Mouse (Mus musculus): ENCODE data around the gene Foxj3.

Gene Foxj3

DNA sequence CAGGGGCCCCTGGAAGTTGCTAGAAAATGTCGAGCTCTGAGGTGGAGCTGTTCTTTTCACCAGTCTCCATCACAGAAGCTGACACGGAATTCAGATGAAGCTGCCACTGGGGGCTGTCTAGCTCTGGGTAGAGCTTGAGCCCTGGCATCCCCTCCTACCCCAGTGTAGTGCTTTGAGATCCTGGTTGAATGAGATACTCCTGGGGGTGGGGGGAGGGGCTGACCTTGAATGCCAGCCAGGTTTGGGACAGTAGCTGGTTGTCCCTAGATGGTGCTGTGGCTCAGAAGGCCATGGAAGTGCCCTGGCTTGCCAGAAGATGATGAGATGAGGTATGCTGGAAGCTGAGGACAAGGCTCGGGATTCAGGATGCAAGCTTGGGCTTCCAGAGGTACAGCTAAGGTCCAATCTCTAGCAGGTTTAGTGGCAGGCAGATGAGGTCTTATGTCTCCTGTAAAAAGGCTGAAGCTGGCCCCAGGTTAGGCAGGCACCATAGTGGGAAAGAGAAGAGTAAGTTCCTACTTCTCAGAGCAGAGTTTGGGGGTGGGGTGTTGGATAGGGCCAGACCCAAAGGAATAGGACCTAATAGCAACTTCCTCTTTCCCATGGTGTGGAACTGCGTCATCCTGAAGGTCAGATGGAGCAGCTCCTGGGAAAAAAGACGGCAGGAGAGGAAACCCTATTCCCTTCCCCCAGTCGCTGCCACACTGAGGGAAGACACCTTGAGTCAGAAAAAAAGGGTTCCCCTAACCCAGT lies 98.3 kb downstream of the Foxj3 start:
- no peak for ATAC-seq (ENCODE audit: insufficient number of reproducible peaks, low FRiP score, low TSS enrichment)

DNA sequence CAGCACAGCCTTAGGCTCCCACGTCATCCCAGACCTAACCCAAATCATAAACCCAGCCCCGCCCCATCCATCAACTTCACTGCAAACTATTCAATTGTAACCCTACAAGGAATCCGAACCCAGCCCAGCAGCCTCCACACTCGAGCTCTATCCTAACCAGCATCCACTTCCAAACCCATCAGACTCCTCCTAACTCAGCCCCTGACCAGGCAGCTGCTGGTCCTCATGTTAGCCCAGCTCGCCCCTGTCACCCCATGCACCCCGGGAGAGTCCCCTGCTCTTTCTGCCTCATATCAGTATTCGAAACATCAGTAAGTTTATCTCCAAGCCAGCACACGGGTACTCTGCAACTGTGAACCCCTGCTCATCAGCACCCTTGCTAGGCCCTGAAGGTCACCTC lies 98.9 kb downstream of the Foxj3 start:
- ATAC-seq (ENCODE audit: insufficient number of reproducible peaks, low FRiP score, low TSS enrichment), result no peak

DNA sequence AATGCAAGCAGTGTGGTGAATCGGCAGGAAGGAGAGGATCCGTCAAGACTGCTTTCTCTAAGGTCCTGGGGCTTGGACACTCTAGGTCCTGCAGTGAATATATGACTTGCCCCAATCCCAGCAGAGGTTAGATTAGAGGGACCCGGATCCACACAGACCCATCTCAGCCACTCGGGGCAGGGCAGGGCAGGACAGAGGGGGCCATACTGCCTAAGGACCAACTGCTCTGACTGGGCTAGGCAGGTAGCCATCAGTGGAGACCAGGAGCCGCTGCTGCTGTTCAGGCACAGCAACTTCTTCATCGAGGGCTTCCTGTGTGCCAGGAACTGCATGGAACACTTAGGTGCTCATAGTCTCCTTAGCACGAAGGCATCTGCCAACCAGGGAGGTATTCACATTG lies 99.9 kb downstream of the Foxj3 start:
- ATAC-seq (ENCODE audit: insufficient number of reproducible peaks, low FRiP score, low TSS enrichment), result no peak

- ATAC-seq (ENCODE audit: insufficient number of reproducible peaks, low FRiP score, low TSS enrichment), result no peak
These were observed 100.5 kb downstream of the Foxj3 start, which contains the start of gene Guca2a for GRCm38 (mm10) chr4:119637176-119637845. Guca2a (plus strand) TSS chr4:119637704.

DNA sequence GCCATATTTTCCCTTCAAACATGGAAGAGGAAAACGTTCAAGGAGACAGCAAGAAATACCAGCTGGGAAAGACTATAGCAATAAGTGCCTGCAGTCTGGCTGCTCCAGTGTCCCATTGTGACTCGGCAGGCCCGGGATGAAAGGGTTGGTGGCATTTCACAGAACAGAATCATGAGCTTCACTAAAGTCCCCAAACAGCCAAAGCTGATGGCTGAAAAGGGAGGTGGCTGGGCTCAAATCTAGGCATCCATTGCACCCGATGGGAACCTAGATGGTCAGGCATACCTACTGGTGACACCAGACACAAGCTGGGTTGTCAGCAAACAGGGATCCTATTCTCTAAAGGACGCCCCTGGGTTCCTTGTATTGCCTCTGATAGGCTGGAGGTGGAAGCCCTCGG lies 101.1 kb downstream of the Foxj3 start:
- ATAC-seq (ENCODE audit: insufficient number of reproducible peaks, low FRiP score, low TSS enrichment), result no peak

- ATAC-seq (ENCODE audit: insufficient number of reproducible peaks, low FRiP score, low TSS enrichment), result no peak
These were observed 101.9 kb downstream of the Foxj3 start for GRCm38 (mm10) chr4:119638656-119639055.

GRCm38 (mm10) chr4:119642666-119643065 lies 105.9 kb downstream of the Foxj3 start:
- no peak for ATAC-seq (ENCODE audit: insufficient number of reproducible peaks, low FRiP score, low TSS enrichment)

DNA sequence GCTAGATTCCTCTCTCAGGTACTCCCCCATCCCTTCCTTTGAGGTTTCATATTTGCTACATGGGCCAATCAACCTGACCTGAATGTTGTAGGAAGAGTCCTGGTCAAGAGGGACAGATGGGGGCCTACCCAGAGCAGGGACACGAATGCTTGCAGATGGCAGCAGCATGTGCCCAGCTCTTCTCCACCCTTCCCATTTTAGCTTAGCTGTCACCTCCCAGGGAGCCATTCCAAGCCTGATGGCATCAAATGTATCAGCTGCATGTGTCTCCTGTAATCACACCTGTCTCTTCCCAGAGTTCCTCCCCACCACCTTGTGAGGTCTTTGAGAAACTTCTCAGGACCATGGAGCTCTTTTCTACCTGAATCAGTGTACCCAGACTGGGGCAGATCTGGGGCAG lies 120.2 kb downstream of the Foxj3 start:
- ATAC-seq (ENCODE audit: insufficient number of reproducible peaks, low FRiP score, low TSS enrichment), result no peak

GRCm38 (mm10) chr4:119658246-119658645 lies 121.4 kb downstream of the Foxj3 start:
- no peak for ATAC-seq (ENCODE audit: insufficient number of reproducible peaks, low FRiP score, low TSS enrichment)

DNA sequence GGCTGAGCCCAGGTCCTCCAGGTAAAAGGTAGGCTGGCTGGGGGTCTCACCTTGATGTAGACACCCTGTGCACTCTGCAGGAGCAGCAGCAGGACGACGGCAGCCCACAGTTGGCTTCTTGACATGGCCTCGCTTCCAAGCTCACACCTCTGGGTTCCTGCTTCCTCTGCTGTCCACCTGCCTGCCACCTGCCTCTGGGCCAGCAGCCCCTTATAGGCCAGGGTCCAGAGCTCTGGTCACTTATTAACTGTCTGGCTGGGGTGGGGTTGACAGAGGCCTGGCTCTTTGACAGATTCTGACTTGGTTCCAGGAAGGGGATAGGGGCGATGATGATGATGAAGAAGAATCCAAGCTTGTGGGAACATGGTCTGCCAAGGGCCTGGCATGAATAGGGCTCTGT lies 121.9 kb downstream of the Foxj3 start, which contains the start of gene Guca2b:
Gene Guca2b (minus strand): TSS at position 224 of the 400 bp plus-strand sequence.
- ATAC-seq (ENCODE audit: insufficient number of reproducible peaks, low FRiP score, low TSS enrichment), result no peak

GRCm38 (mm10) chr4:119660007-119660406 lies 123.2 kb downstream of the Foxj3 start:
- ATAC-seq (ENCODE audit: insufficient number of reproducible peaks, low FRiP score, low TSS enrichment), result no peak

- no peak for ATAC-seq (ENCODE audit: insufficient number of reproducible peaks, low FRiP score, low TSS enrichment)
These were observed 125.3 kb downstream of the Foxj3 start for GRCm38 (mm10) chr4:119662151-119662550.

GRCm38 (mm10) chr4:119662976-119663375 lies 126.2 kb downstream of the Foxj3 start:
- no peak for ATAC-seq (ENCODE audit: insufficient number of reproducible peaks, low FRiP score, low TSS enrichment)

DNA sequence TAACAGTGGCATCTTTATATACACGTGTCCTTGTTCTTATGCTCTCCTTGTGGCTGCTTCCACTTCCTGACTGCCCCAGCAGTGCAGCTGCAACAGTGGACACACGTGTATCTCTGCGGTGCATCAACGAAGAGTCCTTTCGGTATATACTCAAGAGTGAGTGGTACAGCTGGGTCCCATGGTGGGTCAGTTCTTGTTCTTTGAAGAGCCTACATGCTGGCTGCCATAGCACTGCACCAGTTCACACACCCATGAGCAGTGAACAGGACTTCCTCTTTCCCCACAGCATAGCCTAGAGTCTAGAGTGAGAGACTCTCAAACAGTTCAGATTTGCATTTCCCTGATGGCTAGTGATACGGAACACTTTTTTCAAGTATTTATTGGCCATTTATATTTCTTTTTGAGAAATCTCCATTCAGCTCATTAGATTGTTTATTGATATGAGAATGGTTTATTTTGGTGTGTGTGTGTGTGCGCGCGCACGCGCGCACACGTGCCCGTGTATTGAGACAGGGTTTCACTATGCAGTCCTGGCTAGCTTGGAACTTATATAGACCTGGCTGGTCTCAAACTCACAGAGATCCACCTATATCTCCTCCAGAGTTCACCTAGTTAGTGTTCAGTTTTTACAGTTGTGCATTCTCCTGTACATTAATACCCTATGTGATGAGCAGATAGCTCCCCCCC lies 126.7 kb downstream of the Foxj3 start:
- no peak for ATAC-seq (ENCODE audit: insufficient number of reproducible peaks, low FRiP score, low TSS enrichment)

- ATAC-seq (ENCODE audit: insufficient number of reproducible peaks, low FRiP score, low TSS enrichment), result no peak
These were observed 128.4 kb downstream of the Foxj3 start for GRCm38 (mm10) chr4:119665166-119665565.

GRCm38 (mm10) chr4:119666116-119666515 lies 129.3 kb downstream of the Foxj3 start:
- no peak for ATAC-seq (ENCODE audit: insufficient number of reproducible peaks, low FRiP score, low TSS enrichment)

DNA sequence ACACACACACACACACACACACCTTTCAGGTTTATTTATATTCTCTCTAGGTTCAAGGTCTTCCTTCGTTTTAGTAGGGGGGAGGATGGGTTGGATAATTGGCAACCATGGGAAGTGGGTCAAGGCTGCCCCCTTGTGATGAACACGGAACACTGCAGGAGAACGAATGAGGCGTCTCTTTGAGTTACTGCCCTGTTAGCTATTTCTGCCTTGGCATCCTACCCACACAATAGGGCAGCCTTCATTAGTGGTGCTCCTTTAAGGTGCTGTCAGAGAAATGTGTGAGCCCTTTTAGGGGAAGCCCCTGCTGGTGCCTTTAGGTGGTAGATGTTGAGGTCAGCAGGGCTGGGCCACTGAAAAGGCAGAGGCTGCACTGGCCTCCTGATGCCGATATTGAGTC lies 130.7 kb downstream of the Foxj3 start:
- no peak for ATAC-seq (ENCODE audit: insufficient number of reproducible peaks, low FRiP score, low TSS enrichment)

DNA sequence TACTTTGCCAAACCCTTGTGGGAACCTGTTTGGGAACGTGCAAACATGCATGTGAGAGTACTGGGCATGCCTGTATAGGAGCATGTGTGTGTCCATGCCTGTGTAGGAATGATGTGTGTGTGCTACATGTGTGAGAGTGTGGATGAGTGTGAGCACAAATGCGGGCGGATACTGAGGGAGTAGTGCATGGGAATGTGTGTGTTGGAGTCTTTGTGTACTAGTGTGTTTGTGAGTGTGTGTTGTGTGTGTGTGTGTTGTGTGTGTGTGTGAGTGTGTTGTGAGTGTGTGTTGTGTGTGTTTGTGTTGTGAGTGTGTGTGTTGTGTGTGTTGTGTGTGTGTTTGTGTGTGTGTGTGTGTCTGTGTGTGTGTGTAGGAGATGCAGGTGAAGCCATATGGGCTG lies 131.4 kb downstream of the Foxj3 start:
- ATAC-seq (ENCODE audit: insufficient number of reproducible peaks, low FRiP score, low TSS enrichment), result no peak

GRCm38 (mm10) chr4:119668596-119668995 lies 131.8 kb downstream of the Foxj3 start:
- ATAC-seq (ENCODE audit: insufficient number of reproducible peaks, low FRiP score, low TSS enrichment), result no peak

DNA sequence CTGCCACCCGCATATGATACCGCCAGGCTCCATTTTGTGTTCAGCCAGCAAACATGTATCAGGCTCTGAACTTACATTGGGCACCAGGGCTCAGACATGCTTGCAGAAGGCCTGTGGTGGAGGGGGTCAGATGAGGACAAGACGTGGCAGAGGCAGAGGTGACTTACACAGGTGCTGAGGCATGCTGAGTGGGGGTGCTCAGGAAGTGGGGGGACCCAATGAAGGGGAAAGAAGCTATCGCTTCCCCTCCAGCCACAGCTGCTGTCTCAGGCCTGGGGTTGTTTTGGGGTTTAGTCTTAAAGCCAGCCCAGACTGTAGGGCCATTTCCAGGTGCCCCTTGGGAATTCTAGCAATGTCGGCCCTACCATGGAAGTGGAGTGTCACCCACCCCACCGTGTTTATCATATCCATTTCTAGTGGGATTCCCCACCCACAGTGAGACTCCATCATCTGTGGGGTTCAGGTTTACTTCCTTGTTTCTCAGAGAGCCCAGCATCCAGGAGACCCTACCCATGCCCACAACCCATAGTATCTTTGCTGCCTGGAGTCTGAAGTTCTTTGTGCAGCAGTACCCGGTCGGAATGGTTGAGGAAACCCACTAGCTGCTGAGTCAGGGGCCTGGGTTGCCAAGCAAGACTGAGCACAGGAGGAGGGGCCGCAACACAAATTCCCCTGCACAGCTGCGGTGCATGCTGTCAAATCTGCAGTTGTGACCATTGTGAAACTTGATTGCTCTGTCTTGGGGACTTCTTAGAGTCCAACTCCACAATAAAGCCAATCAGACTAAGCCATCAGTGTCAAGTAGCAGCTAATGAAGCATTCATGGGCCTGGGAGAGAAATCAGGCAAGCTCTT lies 132.8 kb downstream of the Foxj3 start:
- no peak for ATAC-seq (ENCODE audit: insufficient number of reproducible peaks, low FRiP score, low TSS enrichment)
